Mouse (Mus musculus) stomach, adult 2 months (tissue): ENCODE results near the gene Gpr108. TPM values are rescaled to one million over a fixed set of nuclear protein-coding genes. Genes with fewer than 3 reads are reported as not detected.

Source experiments
- polyA plus RNA-seq: library from polyadenylated mRNA; depleted of rRNA; stranded (reverse); fragments of >200 nt; gene quantifications from 2 replicates; pipeline ENCODE4 v1.2.3, GENCODE M21; 2012; rRNA removed

The Gpr108 gene
- polyA plus RNA-seq = 36.4 and 37.2 TPM in 2 replicates

DNA sequence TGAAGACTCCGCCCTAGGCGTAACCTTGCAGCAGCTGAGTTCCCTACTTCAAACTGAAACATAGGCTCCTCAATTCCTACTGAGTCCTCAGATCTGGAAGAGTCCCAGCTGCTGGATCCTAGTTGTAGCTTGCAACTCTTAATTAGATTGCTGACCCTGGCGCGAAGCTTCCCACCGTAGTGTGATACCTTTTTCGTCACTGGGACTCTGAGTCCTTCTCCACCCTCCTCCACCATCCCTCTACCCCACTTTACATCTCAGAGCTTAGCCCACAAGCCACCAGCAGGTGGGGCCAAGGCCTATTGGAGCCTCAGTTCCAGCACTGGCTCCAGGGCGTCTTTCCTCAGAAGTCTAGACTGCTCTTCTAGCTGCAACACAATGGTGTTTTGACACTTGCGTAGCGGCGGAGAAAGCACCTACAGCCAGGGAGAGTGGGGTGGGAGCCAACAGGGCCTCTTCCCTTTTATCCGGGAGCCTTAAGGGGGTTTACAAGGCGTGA is at the start of gene Gpr108:
Gene Gpr108, minus strand, starts transcription at position 246 of the 499 bp plus-strand sequence.

DNA sequence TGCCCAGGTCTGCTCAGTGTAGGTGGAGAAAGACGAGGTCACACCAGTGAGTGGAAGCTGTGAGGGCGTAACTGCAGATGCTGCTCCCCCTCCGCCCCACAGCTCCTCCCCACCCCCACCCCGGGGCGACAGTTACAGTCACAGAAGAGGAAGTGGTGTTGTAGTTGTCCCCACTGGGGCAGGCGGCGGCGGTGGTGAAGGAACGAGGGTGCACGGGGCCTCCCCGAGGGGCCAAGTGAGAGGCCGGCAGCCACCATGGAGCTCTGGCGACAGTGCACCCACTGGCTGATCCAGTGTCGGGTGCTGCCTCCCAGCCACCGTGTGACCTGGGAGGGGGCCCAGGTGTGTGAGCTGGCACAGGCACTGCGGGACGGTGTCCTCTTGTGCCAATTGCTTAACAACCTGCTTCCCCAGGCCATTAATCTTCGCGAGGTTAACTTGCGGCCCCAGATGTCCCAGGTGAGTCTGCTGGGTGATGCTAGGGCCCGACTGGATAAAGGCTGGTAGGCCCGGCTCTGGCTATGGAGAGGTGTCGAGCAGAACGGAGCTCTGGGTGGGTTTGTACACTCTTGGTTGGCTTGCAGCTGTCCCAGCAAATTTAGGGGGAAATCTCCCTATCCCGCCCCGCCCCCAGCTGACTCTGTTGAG is 30.8 kb upstream of the Gpr108 start, which contains the start of gene Vav1:
Gene Vav1, plus strand, starts transcription at position 158 of the 648 bp plus-strand sequence.

DNA sequence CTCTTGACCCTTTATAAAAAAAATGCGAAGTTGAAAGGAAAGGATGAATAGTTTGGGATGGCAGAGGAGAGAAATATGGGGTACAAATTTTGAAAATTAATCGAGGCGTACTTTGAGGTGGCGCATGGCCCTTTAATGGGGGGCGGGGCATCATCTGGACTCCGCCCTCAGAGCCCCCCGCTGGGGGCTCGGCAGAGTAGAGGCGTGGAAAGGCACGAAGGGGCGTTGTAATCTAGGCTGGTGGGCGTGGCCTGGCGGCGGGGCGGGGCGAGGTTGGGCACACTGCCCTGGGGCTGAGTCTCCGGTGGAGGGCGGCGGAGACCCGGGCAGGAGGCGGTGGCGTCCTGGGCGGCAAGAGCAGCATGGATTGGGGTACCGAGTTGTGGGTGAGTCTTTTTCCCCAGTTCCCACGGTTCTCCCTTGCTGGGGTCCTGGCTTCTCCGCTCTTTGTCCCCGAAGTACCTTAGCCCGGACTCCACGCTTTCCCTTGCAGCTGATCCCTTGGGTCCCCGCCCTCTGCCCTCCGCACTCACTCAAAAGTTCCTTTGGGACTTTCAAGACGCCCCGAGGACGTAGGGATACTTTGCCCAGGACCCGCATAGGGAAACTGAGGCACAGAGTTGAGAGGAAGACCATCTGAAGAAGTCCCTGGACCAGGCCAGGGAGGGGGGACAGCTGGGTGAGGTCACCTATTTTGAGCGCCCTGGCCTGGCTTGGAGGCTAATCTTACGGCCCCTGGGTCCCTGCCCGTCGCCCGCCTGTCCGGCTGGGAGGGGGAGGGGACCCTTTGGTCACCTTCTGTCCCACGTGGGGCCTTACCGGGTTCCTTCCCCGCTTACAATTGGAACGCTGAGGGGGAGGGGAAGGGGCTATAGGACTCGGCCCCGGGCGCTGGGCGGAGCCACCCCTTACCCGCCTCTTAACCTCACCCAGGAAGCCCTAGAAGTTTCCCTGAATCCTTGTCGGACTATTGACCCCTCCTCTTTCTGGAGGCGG is 1.2 kb upstream of the Gpr108 start, which contains the start of gene Trip10:
Gene Trip10, plus strand, starts transcription at position 270 of the 996 bp plus-strand sequence.

DNA sequence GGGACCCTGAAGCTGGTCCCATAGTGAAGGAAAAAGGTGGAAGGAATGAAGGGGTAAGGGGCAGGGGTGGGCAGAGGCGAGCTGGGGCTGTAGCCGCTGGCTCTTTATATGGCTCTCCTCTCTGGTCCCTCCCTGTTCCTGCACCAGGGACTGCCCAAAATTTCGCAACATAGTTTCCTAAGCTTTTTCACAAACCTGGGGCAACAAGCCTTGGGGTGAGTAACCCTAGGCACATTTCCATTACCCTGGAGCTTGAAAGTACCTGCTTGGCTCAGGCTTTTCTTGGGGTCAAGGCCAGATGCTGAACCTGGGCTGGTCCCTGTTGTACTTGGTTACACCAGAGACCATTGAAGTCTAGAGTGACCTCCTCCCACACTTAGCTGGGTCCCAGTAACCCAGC is 20.2 kb downstream of the Gpr108 start, which contains the start of gene C3:
Gene C3, minus strand, starts transcription at position 123 of the 400 bp plus-strand sequence.

DNA sequence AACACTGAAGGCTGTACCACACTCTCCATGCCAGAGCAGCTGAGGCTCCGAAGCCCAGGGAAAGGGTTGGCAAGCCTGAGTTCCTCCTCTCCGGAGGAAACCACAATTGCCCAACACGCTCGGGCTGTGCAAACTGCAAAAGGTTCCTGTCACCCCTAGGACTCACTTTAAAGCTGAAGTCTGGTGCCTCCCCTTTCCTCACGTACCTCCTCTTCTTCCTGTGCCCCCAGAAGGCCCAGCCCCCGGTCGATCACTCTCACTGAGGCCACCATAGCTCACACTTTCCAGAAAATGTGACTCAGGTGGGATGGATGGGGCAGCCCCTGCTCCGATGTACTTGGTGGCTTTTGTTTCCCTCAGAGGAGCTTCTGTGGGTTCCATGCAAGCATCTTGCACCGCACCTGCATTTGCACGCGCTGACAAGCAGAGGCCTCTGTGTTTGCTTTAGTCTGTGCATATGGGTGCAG is 54.2 kb downstream of the Gpr108 start, which contains the start of gene Tnfsf14:
Gene Tnfsf14, minus strand, starts transcription at position 137 of the 467 bp plus-strand sequence.

Other genes starting within 250 kb of the Gpr108 start
- gene Pspn, start 248.4 kb downstream of the Gpr108 start, polyA plus RNA-seq = not detected in 2 replicates
- 19.6 and 20.1 TPM in 2 replicates for gene Gtf2f1, start 237.2 kb downstream of the Gpr108 start, polyA plus RNA-seq
- gene Gm17949, start 237.0 kb downstream of the Gpr108 start, polyA plus RNA-seq = not detected in 2 replicates
- 44.9 and 45.0 TPM in 2 replicates for gene Khsrp, start 216.9 kb downstream of the Gpr108 start, polyA plus RNA-seq
- gene Slc25a41, start 206.8 kb downstream of the Gpr108 start, polyA plus RNA-seq = 0.10 TPM in 1 of 2 replicates, not detected in the other
- 122 and 141 TPM in 2 replicates for gene Crb3, start 189.3 kb downstream of the Gpr108 start, polyA plus RNA-seq
- 25.5 and 25.6 TPM in 2 replicates for gene Slc25a23, start 188.6 kb downstream of the Gpr108 start, polyA plus RNA-seq
- gene Dennd1c, start 169.9 kb downstream of the Gpr108 start, polyA plus RNA-seq = 1.1 and 1.8 TPM in 2 replicates
- gene Tubb4a, start 160.7 kb downstream of the Gpr108 start, polyA plus RNA-seq = 3.5 and 5.0 TPM in 2 replicates
- 1.9 and 3.0 TPM in 2 replicates for gene Tnfsf9, start 143.1 kb downstream of the Gpr108 start, polyA plus RNA-seq
- 0.24 TPM in 1 of 2 replicates, not detected in the other for gene Cd70, start 98.7 kb downstream of the Gpr108 start, polyA plus RNA-seq
- gene Tnfsf14, start 54.3 kb downstream of the Gpr108 start, polyA plus RNA-seq = 0.31 and 0.60 TPM in 2 replicates
- 20.4 and 33.8 TPM in 2 replicates for gene C3, start 20.3 kb downstream of the Gpr108 start, polyA plus RNA-seq
- gene Trip10, start 1.0 kb upstream of the Gpr108 start, polyA plus RNA-seq = 14.8 and 18.3 TPM in 2 replicates
- 0.59 and 0.63 TPM in 2 replicates for gene Vav1, start 30.7 kb upstream of the Gpr108 start, polyA plus RNA-seq
- gene Adgre1, start 110.2 kb upstream of the Gpr108 start, polyA plus RNA-seq = 2.5 and 2.8 TPM in 2 replicates